Mouse (Mus musculus) heart, embryonic 14.5 days (tissue): Measurements from ENCODE around the gene Scarb1. TPM values are rescaled to one million over a fixed set of nuclear protein-coding genes. Genes with fewer than 3 reads are reported as not detected.

Experiments used
- ATAC-seq: fragments of 200-750 bp; cut with Nextera tagmentation; 2 replicates; pipeline ENCODE4 v1.8.0; 2017; ENCODE audit warnings: low read depth, moderate TSS enrichment; ENCODE audit not compliant: insufficient number of reproducible peaks, insufficient read depth, low FRiP score
- H3K27ac ChIP-seq, 2 experiments: fragments of 200-500 bp in 1 of 2; fragments of 300-500 bp in 1 of 2; sonication (generic) in 1 of 2; replicated peaks in 1 of 2; 2 replicates each; pipeline ENCODE4 v1.5.1; 2012 to 2014; ENCODE audit warnings: low read depth in 2 of 2, low read length in 2 of 2, control low read depth in 1 of 2, mild to moderate bottlenecking in 1 of 2, mixed read lengths in 1 of 2; ENCODE audit not compliant: control insufficient read depth in 1 of 2, insufficient read depth in 1 of 2
- H3K27me3 ChIP-seq: fragments of 300-500 bp; sonication (generic); 2 replicates; pipeline ENCODE4 v1.6.1; 2014; ENCODE audit warnings: mild to moderate bottlenecking, low read length, control low read depth; ENCODE audit not compliant: control insufficient read depth, insufficient read depth
- H3K36me3 ChIP-seq: fragments of 300-500 bp; sonication (generic); 2 replicates; pipeline ENCODE4 v1.6.1; 2014; ENCODE audit warnings: mild to moderate bottlenecking, control low read depth, low read length, mixed read lengths; ENCODE audit not compliant: control insufficient read depth, insufficient read depth
- H3K4me1 ChIP-seq, 2 experiments: fragments of 200-500 bp in 1 of 2; fragments of 300-500 bp in 1 of 2; sonication (generic) in 1 of 2; 2 replicates each; pipeline ENCODE4 v1.6.1; 2012 to 2014; ENCODE audit warnings: low read length in 2 of 2, control low read depth in 1 of 2, mixed read lengths in 1 of 2; ENCODE audit not compliant: control insufficient read depth in 2 of 2, insufficient read depth in 2 of 2
- H3K4me2 ChIP-seq: fragments of 300-500 bp; sonication (generic); 2 replicates; pipeline ENCODE4 v1.6.1; 2014; ENCODE audit warnings: mild to moderate bottlenecking, low read length
- H3K4me3 ChIP-seq, 2 experiments: fragments of 200-500 bp in 1 of 2; fragments of 300-500 bp in 1 of 2; sonication (generic) in 1 of 2; 2 replicates each; pipeline ENCODE4 v1.5.1; 2012 to 2014; ENCODE audit warnings: low read length in 2 of 2, mild to moderate bottlenecking in 2 of 2, control low read depth in 1 of 2, low read depth in 1 of 2, moderate library complexity in 1 of 2; ENCODE audit not compliant: control insufficient read depth in 1 of 2, insufficient read depth in 1 of 2
- H3K9ac ChIP-seq: fragments of 300-500 bp; sonication (generic); 2 replicates; pipeline ENCODE4 v1.6.1; 2014; ENCODE audit warnings: mild to moderate bottlenecking, low read length
- H3K9me3 ChIP-seq: fragments of 300-500 bp; sonication (generic); 2 replicates; pipeline ENCODE4 v1.6.1; 2016; ENCODE audit warnings: low read length, control low read depth; ENCODE audit not compliant: control insufficient read depth
- WGBS: fragments of 180-500 bp; shearing (Covaris S2); extraction: QIAGEN DNeasy Blood & Tissue Kit; methylation state at CpG from one replicate; pipeline ENCODE4 v1.1.7; 2014; 5-methylcytosine and 5-hydroxymethylcytosine counted together
- polyA plus RNA-seq: library from polyadenylated mRNA; unstranded; fragments of >200 nt; fragmentation: Nextera tagmentation; extraction: Ambion mirVana; gene quantifications from 2 replicates; pipeline ENCODE4 v1.2.1, GENCODE M21; 2014

Scarb1 gene
- polyA plus RNA-seq, 1 experiment from 2014 or later = 61.6 TPM

DNA sequence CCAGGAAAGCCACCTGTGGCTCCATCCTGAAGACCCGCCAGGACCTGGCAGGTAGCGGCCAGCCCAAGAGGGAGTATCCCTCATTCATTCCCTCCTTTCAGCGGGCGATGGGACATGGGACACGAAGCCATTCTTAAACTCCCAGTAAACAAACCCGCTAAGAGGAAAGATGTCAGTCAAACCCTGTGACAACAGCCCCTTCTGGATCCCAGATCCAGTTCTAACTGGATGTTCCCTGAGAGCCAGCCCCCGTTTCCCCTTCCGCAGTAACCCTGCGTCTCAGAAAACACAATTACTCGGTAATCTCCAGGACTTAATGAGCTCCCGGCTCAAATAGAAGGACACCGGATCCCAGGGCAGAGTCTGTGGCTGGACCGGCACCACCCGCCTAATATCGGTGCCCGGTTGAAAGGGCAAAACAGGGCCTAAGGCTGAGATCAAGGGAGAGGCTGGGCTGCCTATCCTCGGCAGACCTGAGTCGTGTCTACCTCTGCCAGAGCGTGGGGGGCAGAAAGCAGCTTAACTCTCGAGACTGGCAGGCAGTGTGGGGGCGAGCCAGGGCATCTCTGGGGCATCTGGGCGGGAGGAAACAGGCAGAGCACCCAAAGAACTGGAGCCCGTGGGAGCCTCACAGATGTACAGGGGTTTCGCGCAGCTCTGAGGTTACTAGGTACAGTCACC is 903 bp downstream of the Scarb1 start:
- peak overlapping the region; percentile 76 for H3K9ac ChIP-seq
- peaks cover 24 to 45% of the 10 kb centered on the region in 2 experiments for H3K4me1 ChIP-seq
- H3K4me3 ChIP-seq = peak overlapping the region; percentile 68 to 80
- no peaks in the 10 kb centered on the region for H3K9me3 ChIP-seq
- no peaks in the 10 kb centered on the region for H3K36me3 ChIP-seq
- H3K27me3 ChIP-seq = no peaks in the 10 kb centered on the region
- H3K27ac ChIP-seq = peak overlapping the region; percentile 17 to 61; a peak in 3 of 4 replicates
- 4% methylated on average over 25 of the region's 25 CpGs for WGBS
- no peak for ATAC-seq
- H3K4me2 ChIP-seq = peak overlapping the region; percentile 94

DNA sequence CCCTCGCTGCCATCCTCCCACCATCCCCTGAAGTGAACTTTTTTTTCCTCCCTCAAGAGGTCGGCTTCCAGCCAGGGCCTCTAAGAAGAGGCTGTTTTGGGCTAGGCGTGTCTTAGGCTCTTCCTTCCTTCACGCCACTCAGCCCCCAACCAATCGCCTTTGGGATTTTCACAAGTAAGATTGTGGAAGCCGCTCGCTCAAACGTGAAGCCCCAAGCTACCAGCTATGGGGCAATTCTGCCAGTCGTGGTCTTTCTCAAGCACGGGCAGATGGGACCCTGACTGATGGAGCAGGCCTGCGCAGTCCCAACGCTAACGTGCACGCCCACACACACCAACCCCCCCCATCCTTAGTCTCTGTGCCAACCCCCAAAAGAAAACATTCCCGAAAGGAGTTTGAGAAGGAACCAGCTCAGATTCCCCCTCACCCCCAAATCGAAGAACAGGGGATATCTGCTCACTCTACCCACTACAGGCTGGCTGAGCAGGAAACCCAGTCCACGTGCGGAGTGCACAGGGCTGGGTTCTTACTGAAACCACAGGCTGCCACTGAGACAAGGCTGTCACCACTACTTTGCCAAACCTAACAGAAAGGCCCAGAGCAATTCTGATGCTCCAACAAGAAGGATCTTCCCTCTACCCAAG is 1.7 kb downstream of the Scarb1 start:
- Histone ChIP-seq H3K9ac (peak overlapping the region; percentile 76), H3K36me3 (no peaks in the 10 kb centered on the region), H3K4me3 (peak overlapping the region; percentile 68 to 80), H3K27ac (peak overlapping the region in 1 of 2 experiments; percentile 44; a peak in 1 of 4 replicates), H3K9me3 (no peaks in the 10 kb centered on the region), H3K4me2 (peak overlapping the region; percentile 94), H3K4me1 (peaks cover 24 to 45% of the 10 kb centered on the region in 2 experiments), H3K27me3 (no peaks in the 10 kb centered on the region)
- ATAC-seq = no peak
- 13% methylated on average over 18 of the region's 18 CpGs for WGBS

DNA sequence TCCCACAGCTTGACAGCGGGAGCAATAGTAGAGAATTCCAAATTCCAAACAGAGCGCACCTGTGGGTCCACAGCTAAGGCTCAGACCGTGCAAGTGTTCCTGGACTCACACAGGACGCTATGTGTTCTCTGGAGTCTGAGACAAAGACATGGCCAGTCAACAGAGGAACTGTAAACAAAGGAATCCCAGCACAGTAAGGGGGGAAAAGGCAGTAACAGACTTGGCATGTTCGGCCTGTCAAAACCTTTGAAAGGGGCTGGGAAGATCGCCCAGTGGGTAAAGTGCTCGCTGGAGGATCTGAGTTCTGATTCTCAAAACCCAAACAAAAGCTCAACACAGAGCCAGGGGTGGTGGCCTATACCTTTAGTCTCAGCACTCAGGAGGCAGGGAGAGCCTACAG is 3.4 kb downstream of the Scarb1 start:
- Histone ChIP-seq H3K4me3 (no peak overlapping the region), H3K27ac (peak overlapping the region in 1 of 2 experiments; percentile 42; a peak in 1 of 4 replicates), H3K9ac (0 out of 2 replicates have a peak overlapping the region, but pooled peaks have one; percentile 50), H3K27me3 (no peaks in the 10 kb centered on the region), H3K36me3 (no peaks in the 10 kb centered on the region), H3K4me1 (peaks cover 33 to 58% of the 10 kb centered on the region in 2 experiments), H3K4me2 (no peak overlapping the region), H3K9me3 (no peaks in the 10 kb centered on the region)
- WGBS = 65% methylated on average over 7 of the region's 7 CpGs
- no peak for ATAC-seq

DNA sequence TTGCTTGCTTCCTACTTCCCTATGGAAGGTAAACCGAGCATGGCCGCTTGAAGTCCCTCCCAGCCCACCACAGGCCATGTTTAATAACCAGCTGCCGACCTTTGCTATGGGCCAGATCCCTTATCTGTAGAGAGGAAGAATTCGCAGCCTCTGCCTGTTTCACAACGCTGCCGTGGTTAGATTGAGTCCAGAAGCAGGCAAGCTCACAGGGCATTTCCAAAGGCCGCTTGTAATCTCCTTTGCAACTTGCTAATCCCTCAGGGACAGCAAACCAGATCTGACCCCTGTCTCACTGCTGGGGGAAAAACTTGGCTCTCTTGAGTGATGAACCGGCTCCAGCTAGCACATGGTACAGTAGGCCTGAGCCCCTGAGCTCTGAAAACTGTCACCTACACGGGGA is 3.9 kb downstream of the Scarb1 start:
- Histone ChIP-seq H3K9ac (peak overlapping the region; percentile 50; the same call in 1 of the 2 replicates), H3K27ac (peak overlapping the region; percentile 21 to 42; a peak in 2 of 4 replicates), H3K27me3 (no peaks in the 10 kb centered on the region), H3K4me3 (no peak overlapping the region), H3K4me1 (peaks cover 38 to 62% of the 10 kb centered on the region in 2 experiments), H3K4me2 (no peak overlapping the region), H3K36me3 (no peaks in the 10 kb centered on the region), H3K9me3 (no peaks in the 10 kb centered on the region)
- no peak for ATAC-seq
- WGBS = 12% methylated on average over 9 of the region's 9 CpGs

DNA sequence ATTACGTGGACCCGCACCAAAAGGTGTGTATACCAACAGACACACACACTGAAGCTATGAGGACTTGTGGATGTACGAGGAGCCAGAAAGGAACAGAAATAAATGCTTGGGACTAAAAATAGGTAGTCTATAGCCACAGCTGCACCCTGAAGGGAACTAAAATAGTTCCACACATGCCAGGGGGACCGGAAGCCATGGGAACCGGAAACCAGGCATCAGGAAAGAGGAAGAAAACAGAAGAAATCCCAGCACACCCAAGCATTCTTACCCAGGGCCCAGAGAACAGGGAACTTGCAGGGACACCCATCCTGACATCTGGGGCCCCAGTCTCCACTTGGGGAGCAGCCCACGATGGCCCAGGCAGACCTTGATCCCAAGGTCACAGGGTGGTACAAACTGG is 7.9 kb downstream of the Scarb1 start:
- peak overlapping the region; percentile 63 to 79 for H3K27ac ChIP-seq

DNA sequence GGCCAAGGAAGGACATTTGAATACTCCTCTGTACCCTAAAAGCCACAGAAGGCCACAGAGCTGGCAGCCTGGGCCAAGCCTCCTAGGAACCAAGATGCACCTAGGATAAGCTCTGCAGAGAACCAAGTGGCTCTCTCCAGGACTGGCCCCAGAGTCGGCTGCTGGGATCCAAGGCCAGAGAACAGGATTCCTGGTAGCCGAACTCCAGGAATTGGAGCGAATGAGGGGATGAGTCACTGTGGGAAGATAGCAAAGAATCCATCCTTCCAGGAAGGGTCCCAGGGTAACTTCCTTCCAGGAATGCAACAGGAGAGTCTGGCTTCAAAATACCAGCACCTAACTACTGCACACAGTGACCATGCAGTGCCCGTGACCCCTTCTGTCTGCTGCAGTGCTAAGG is 8.6 kb downstream of the Scarb1 start:
- H3K9ac ChIP-seq = peak overlapping the region; percentile 21; the same call in 1 of the 2 replicates
- peaks cover 39 to 46% of the 10 kb centered on the region in 2 experiments for H3K4me1 ChIP-seq
- no peak overlapping the region for H3K4me3 ChIP-seq
- no peaks in the 10 kb centered on the region for H3K27me3 ChIP-seq
- H3K9me3 ChIP-seq = no peaks in the 10 kb centered on the region
- no peaks in the 10 kb centered on the region for H3K36me3 ChIP-seq
- H3K4me2 ChIP-seq = no peak overlapping the region
- peak overlapping the region in 1 of 2 experiments; percentile 79; a peak in 2 of 4 replicates for H3K27ac ChIP-seq
- 58% methylated on average over 4 of the region's 4 CpGs for WGBS
- no peak for ATAC-seq

More for the DNA sequence above, 7.9 kb downstream of the Scarb1 start:
- H3K36me3 ChIP-seq = no peaks in the 10 kb centered on the region
- peak overlapping the region; percentile 21; the same call in 1 of the 2 replicates for H3K9ac ChIP-seq
- H3K9me3 ChIP-seq = no peaks in the 10 kb centered on the region
- no peak for ATAC-seq
- H3K4me3 ChIP-seq = no peak overlapping the region
- H3K4me2 ChIP-seq = peak overlapping the region; percentile 13; the same call in 1 of the 2 replicates
- H3K27me3 ChIP-seq = no peaks in the 10 kb centered on the region
- 49% methylated on average over 6 of the region's 6 CpGs for WGBS
- H3K4me1 ChIP-seq = peaks cover 41 to 52% of the 10 kb centered on the region in 2 experiments

DNA sequence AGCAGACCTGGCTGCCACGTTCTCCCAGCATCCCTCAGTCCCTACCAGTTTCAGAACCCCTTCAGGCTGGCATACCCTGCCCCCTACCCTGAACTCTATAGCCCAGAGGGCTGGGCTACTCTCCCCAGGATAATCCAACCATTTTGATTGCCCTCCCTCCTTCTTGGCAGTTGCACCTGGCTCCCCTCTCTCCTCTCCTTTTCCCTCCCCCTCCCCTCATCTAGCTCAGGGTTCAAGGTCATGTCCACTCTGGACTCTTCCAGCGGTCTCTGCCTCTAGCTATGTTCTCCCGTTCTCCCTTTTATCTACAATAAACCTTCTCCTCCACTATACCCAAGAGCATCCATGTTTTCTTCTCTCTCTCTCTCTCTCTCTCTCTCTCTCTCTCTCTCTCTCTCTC is 9.1 kb downstream of the Scarb1 start:
- ATAC-seq = no peak
- Histone ChIP-seq H3K9ac (no peak overlapping the region; the same call in 1 of the 2 replicates), H3K4me1 (peaks cover 33 to 40% of the 10 kb centered on the region in 2 experiments), H3K27ac (peak overlapping the region in 1 of 2 experiments; percentile 72; a peak in 1 of 4 replicates), H3K36me3 (no peaks in the 10 kb centered on the region), H3K4me3 (no peak overlapping the region), H3K9me3 (no peaks in the 10 kb centered on the region), H3K27me3 (no peaks in the 10 kb centered on the region), H3K4me2 (no peak overlapping the region)
- WGBS = 58% methylated on average over 3 of the region's 3 CpGs
